Mouse (Mus musculus): ENCODE data around the gene Mtmr14. TPM values are rescaled to one million over a fixed set of nuclear protein-coding genes. Genes with fewer than 3 reads are reported as not detected.

The Mtmr14 gene
- polyA plus RNA-seq, 1 experiment from 2014 or later: 16.8 TPM

DNA sequence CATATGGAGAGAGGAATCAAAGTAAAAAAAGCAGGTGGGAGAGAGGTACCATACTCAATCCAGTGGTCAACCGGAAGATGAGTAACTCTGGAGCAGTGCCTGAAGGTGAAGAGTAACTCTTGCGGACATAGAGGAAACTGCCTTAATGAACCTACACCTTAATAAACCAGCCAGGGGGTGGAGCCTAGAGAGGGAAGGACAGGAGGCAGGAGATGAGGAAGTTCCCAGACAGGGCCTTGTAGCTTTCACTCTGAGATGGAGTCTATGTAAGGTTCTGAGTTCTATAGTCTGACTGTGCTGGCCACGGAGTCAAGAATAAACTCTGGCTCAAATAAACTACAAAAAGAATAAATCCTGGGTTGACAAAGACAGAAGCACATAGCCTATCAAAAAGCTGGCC is 47.3 kb downstream of the Mtmr14 start:
- WGBS (ENCODE audit: insufficient replicate concordance): 47% methylated on average over 3 of the region's 3 CpGs
- peaks cover 30% of the 10 kb centered on the region for H3K27me3 ChIP-seq (ENCODE audit: control insufficient read depth, insufficient read depth, low read depth, low read length)
- ATAC-seq (ENCODE audit: low read depth): no peak

DNA sequence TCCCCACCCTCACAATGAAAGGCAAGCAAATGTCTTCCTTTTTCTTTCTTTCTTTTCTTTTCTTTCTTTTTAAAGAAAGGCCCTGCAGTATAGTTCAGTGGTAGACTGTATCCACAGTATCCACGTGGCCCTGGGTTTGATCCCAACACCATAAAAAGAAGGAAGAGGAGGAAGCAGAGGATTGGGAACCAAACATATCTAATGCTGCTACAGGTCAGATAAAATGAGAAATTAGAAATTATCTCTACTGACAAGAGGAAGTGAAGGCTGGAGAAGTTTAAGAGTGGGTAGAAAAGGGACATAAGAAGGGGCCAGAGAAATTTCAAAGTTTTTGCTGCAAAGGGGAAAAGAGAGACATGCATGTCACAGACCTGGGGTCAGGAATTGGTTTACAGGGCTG is 48.7 kb downstream of the Mtmr14 start:
- 35% methylated on average over 1 of the region's 1 CpGs for WGBS (ENCODE audit: insufficient replicate concordance)
- H3K9me3 ChIP-seq (replicated peaks; ENCODE audit: control insufficient read depth, low read length): no peaks in the 10 kb centered on the region
- peaks cover 30% of the 10 kb centered on the region for H3K27me3 ChIP-seq (ENCODE audit: control insufficient read depth, insufficient read depth, low read depth, low read length)
- H3K36me3 ChIP-seq (ENCODE audit: control insufficient read depth, insufficient read depth): no peaks in the 10 kb centered on the region
- H3K27ac ChIP-seq (ENCODE audit: low read length): no peak overlapping the region
- H3K4me2 ChIP-seq (ENCODE audit: low read depth, low read length): no peak overlapping the region
- H3K4me1 ChIP-seq (ENCODE audit: control insufficient read depth, low read depth, low read length): no peaks in the 10 kb centered on the region
- H3K9ac ChIP-seq (ENCODE audit: low read depth, low read length): no peak overlapping the region
- H3K4me3 ChIP-seq (ENCODE audit: low read depth, low read length): no peak overlapping the region
- no peak for ATAC-seq (ENCODE audit: low read depth)

More for the DNA sequence above, 47.3 kb downstream of the Mtmr14 start:
- H3K4me1 ChIP-seq (ENCODE audit: control insufficient read depth, low read depth, low read length): no peaks in the 10 kb centered on the region
- no peak overlapping the region for H3K9ac ChIP-seq (ENCODE audit: low read depth, low read length)
- no peak overlapping the region for H3K4me3 ChIP-seq (ENCODE audit: low read depth, low read length)
- H3K9me3 ChIP-seq (replicated peaks; ENCODE audit: control insufficient read depth, low read length): no peaks in the 10 kb centered on the region
- no peaks in the 10 kb centered on the region for H3K36me3 ChIP-seq (ENCODE audit: control insufficient read depth, insufficient read depth)
- no peak overlapping the region for H3K27ac ChIP-seq (ENCODE audit: low read length)
- no peak overlapping the region for H3K4me2 ChIP-seq (ENCODE audit: low read depth, low read length)

DNA sequence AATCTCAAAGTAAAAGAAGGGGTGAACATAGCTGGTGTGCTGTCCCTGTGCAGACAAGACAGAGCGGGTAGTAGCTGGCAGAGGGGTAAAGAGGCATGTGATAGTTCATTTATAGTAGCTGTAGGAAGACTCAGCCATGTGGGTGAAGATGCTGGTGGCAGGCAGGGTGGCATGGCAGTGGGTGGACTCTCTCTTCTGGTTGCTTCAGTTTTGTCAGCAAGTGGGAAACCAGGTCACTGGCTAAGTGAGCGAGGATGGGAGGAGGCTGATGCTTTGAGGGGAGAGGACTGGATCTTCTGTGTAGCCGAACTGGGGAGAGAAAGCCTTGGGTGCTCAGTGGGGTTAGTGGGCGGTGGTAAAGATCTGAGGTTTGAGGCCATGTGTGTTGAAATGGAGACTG is 49.6 kb downstream of the Mtmr14 start:
- H3K9me3 ChIP-seq (replicated peaks; ENCODE audit: control insufficient read depth, low read length): no peaks in the 10 kb centered on the region
- no peak overlapping the region for H3K27ac ChIP-seq (ENCODE audit: low read length)
- WGBS (ENCODE audit: insufficient replicate concordance): 38% methylated on average over 4 of the region's 4 CpGs
- H3K4me3 ChIP-seq (ENCODE audit: low read depth, low read length): no peak overlapping the region
- no peak overlapping the region for H3K4me2 ChIP-seq (ENCODE audit: low read depth, low read length)
- no peaks in the 10 kb centered on the region for H3K4me1 ChIP-seq (ENCODE audit: control insufficient read depth, low read depth, low read length)
- ATAC-seq (ENCODE audit: low read depth): no peak
- peaks cover 24% of the 10 kb centered on the region for H3K27me3 ChIP-seq (ENCODE audit: control insufficient read depth, insufficient read depth, low read depth, low read length)
- no peaks in the 10 kb centered on the region for H3K36me3 ChIP-seq (ENCODE audit: control insufficient read depth, insufficient read depth)
- H3K9ac ChIP-seq (ENCODE audit: low read depth, low read length): no peak overlapping the region

DNA sequence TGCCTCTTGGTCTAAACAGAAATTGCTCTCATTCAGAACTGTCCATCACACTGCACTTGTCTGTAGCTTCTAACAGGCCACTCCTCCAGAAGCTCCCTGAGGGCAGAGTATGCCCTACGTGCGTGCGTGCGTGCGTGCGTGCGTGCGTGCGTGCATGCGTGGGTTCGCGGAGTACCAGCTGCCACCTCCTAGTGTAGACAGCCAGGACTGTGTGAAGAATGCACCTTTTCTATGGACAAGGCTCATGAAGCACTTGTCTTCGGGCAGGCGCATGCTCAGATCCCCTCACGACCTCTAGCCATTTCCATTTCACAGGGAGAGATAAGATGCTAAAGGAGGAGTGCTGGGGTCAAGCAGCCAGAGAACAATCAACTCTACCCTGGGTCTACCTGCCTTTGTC is 51.7 kb downstream of the Mtmr14 start:
- Histone ChIP-seq H3K9me3 (replicated peaks; ENCODE audit: control insufficient read depth, low read length) (no peaks in the 10 kb centered on the region), H3K9ac (ENCODE audit: low read depth, low read length) (no peak overlapping the region), H3K4me2 (ENCODE audit: low read depth, low read length) (no peak overlapping the region), H3K36me3 (ENCODE audit: control insufficient read depth, insufficient read depth) (no peaks in the 10 kb centered on the region), H3K27ac (ENCODE audit: low read length) (no peak overlapping the region), H3K4me1 (ENCODE audit: control insufficient read depth, low read depth, low read length) (no peaks in the 10 kb centered on the region), H3K27me3 (ENCODE audit: control insufficient read depth, insufficient read depth, low read depth, low read length) (peaks cover 3% of the 10 kb centered on the region), H3K4me3 (ENCODE audit: low read depth, low read length) (no peak overlapping the region)
- WGBS (ENCODE audit: insufficient replicate concordance): 82% methylated on average over 15 of the region's 15 CpGs
- no peak for ATAC-seq (ENCODE audit: low read depth)

DNA sequence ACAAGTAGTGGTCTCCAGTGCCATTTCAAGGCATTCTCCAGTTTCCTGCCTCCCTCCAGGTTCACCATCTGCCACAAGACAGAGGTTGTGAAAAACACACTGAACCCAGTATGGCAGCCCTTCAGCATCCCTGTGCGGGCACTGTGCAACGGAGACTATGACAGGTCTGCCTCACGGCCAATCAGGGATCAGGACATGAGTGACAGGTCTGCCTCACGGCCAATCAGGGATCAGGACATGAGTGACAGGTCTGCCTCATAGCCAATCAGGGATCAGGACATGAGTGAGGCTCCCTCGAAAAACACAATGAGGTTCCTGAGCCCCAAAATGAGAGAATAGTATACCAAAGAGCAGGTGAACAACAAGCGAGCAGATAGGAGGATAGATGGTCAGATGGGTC is 52.7 kb downstream of the Mtmr14 start:
- no peak overlapping the region for H3K9ac ChIP-seq (ENCODE audit: low read depth, low read length)
- H3K4me2 ChIP-seq (ENCODE audit: low read depth, low read length): no peak overlapping the region
- H3K9me3 ChIP-seq (replicated peaks; ENCODE audit: control insufficient read depth, low read length): no peaks in the 10 kb centered on the region
- no peaks in the 10 kb centered on the region for H3K4me1 ChIP-seq (ENCODE audit: control insufficient read depth, low read depth, low read length)
- ATAC-seq (ENCODE audit: low read depth): no peak
- H3K4me3 ChIP-seq (ENCODE audit: low read depth, low read length): no peak overlapping the region
- 60% methylated on average over 6 of the region's 6 CpGs for WGBS (ENCODE audit: insufficient replicate concordance)
- no peaks in the 10 kb centered on the region for H3K36me3 ChIP-seq (ENCODE audit: control insufficient read depth, insufficient read depth)
- no peaks in the 10 kb centered on the region for H3K27me3 ChIP-seq (ENCODE audit: control insufficient read depth, insufficient read depth, low read depth, low read length)
- H3K27ac ChIP-seq (ENCODE audit: low read length): no peak overlapping the region

DNA sequence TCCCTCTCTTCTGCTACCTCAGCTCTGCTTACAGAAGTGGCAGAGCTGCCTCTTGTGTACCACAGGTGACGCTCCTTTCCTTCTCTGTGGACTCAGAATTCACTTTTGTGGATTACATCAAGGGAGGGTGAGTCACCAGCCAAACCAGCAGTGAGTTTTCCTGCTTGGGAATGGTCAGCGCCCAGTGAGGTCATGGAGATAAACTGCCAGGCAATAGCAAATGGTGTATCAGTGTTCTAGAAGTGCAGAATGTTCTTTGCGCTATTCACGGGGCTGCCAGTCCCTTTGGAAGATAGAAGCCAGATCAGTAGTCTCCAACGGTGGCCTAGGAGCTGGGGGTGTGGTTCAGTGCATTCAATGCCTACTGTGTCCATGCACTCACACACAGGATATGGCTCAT is 55.3 kb downstream of the Mtmr14 start:
- 51% methylated on average over 5 of the region's 5 CpGs for WGBS (ENCODE audit: insufficient replicate concordance)
- no peak for ATAC-seq (ENCODE audit: low read depth)
- H3K27me3 ChIP-seq (ENCODE audit: control insufficient read depth, insufficient read depth, low read depth, low read length): no peaks in the 10 kb centered on the region
- H3K4me3 ChIP-seq (ENCODE audit: low read depth, low read length): no peak overlapping the region
- no peak overlapping the region for H3K4me2 ChIP-seq (ENCODE audit: low read depth, low read length)
- no peaks in the 10 kb centered on the region for H3K36me3 ChIP-seq (ENCODE audit: control insufficient read depth, insufficient read depth)
- no peaks in the 10 kb centered on the region for H3K4me1 ChIP-seq (ENCODE audit: control insufficient read depth, low read depth, low read length)
- H3K9me3 ChIP-seq (replicated peaks; ENCODE audit: control insufficient read depth, low read length): no peaks in the 10 kb centered on the region
- no peak overlapping the region for H3K27ac ChIP-seq (ENCODE audit: low read length)
- H3K9ac ChIP-seq (ENCODE audit: low read depth, low read length): no peak overlapping the region

DNA sequence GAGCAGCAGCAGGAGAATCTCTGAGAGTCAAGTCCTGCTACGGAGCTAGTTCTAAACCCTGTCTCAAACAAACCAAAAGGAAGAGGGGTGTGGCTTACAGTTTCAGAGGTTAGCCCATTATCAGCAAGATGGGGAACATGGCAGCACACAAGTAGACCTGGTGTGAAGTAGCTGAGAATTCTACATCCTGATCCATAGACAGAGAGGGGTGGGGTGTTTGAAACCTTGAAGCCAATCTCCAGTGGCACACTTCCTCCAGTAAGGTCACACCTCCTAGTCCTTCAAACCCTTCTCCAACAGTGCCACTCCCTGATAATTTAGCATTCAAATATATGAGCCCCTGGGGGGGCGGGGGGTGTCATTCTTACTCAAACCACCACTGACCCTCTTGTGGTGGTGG is 58.4 kb downstream of the Mtmr14 start:
- WGBS (ENCODE audit: insufficient replicate concordance): 65% methylated on average over 2 of the region's 2 CpGs
- Histone ChIP-seq H3K27me3 (ENCODE audit: control insufficient read depth, insufficient read depth, low read depth, low read length) (no peaks in the 10 kb centered on the region), H3K4me2 (ENCODE audit: low read depth, low read length) (no peak overlapping the region), H3K4me1 (ENCODE audit: control insufficient read depth, low read depth, low read length) (no peaks in the 10 kb centered on the region), H3K9ac (ENCODE audit: low read depth, low read length) (no peak overlapping the region), H3K9me3 (replicated peaks; ENCODE audit: control insufficient read depth, low read length) (no peaks in the 10 kb centered on the region), H3K36me3 (ENCODE audit: control insufficient read depth, insufficient read depth) (no peaks in the 10 kb centered on the region), H3K4me3 (ENCODE audit: low read depth, low read length) (no peak overlapping the region), H3K27ac (ENCODE audit: low read length) (no peak overlapping the region)
- ATAC-seq (ENCODE audit: low read depth): no peak

DNA sequence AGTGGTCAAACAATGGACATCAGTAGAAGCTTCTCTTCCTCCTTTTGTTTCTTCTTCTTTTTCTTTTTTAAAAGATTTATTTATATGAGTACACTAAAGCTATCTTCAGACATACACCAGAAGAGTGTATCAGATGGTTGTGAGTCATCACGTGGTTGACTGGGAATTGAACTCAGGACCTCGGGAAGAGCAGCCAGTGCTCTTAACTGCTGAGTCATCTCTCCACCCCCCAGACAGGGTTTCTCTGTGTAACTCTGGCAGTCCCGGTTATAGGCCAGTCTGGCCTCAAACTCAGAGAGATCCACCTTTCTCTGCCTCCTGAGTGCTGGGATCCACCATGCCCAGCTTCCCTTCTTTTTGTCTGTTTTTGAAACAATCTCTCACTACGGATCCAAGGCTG is 59.0 kb downstream of the Mtmr14 start:
- Histone ChIP-seq H3K9ac (ENCODE audit: low read depth, low read length) (no peak overlapping the region), H3K27me3 (ENCODE audit: control insufficient read depth, insufficient read depth, low read depth, low read length) (no peaks in the 10 kb centered on the region), H3K36me3 (ENCODE audit: control insufficient read depth, insufficient read depth) (no peaks in the 10 kb centered on the region), H3K4me2 (ENCODE audit: low read depth, low read length) (no peak overlapping the region), H3K4me3 (ENCODE audit: low read depth, low read length) (no peak overlapping the region), H3K27ac (ENCODE audit: low read length) (no peak overlapping the region), H3K4me1 (ENCODE audit: control insufficient read depth, low read depth, low read length) (no peaks in the 10 kb centered on the region), H3K9me3 (replicated peaks; ENCODE audit: control insufficient read depth, low read length) (no peaks in the 10 kb centered on the region)
- WGBS (ENCODE audit: insufficient replicate concordance): 33% methylated on average over 4 of the region's 4 CpGs
- ATAC-seq (ENCODE audit: low read depth): no peak

DNA sequence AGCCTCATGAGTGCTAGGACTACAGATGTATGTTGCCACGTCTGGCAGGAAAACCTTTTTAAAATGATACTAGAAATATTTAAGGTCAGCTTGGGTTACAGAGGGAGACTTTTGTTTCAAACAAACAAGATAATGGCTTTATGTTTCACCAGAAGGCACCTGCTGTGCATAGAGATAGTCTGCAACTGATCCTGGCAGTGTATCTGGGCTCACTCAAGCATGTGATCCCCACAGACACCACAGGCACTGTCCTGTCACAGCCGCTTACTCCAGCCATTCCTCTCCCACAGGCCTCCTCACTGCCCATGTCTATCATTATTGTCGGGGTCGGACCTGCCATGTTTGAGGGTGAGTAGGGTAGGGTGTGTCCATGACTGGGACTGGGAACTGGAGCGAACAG is 63.7 kb downstream of the Mtmr14 start:
- no peak for ATAC-seq (ENCODE audit: low read depth)
- no peaks in the 10 kb centered on the region for H3K36me3 ChIP-seq (ENCODE audit: control insufficient read depth, insufficient read depth)
- H3K27me3 ChIP-seq (ENCODE audit: control insufficient read depth, insufficient read depth, low read depth, low read length): no peaks in the 10 kb centered on the region
- H3K9me3 ChIP-seq (replicated peaks; ENCODE audit: control insufficient read depth, low read length): no peaks in the 10 kb centered on the region
- H3K9ac ChIP-seq (ENCODE audit: low read depth, low read length): no peak overlapping the region
- H3K27ac ChIP-seq (ENCODE audit: low read length): no peak overlapping the region
- H3K4me1 ChIP-seq (ENCODE audit: control insufficient read depth, low read depth, low read length): peaks cover 7% of the 10 kb centered on the region
- WGBS (ENCODE audit: insufficient replicate concordance): 58% methylated on average over 5 of the region's 5 CpGs
- no peak overlapping the region for H3K4me3 ChIP-seq (ENCODE audit: low read depth, low read length)
- H3K4me2 ChIP-seq (ENCODE audit: low read depth, low read length): no peak overlapping the region

DNA sequence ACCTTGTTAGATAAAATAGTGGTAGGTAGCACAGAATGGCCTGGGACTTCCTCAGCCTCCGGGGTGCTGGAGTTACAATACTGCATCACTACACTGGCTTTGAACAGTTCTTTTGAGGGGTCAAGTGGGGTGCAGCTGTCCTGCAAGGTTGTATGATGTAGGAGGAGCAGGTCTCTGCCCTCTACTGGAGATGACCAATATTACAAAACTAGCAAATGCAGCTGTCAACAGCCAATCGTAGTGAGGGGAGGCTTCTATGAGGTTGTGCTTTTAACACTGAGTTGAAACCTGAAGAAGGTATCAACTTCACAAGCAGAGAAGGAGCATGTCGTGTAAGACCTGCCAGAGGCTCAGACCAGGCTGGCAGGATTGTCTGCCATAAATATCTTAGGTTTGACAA is 64.6 kb downstream of the Mtmr14 start:
- Histone ChIP-seq H3K27ac (ENCODE audit: low read length) (no peak overlapping the region), H3K4me3 (ENCODE audit: low read depth, low read length) (no peak overlapping the region), H3K27me3 (ENCODE audit: control insufficient read depth, insufficient read depth, low read depth, low read length) (no peaks in the 10 kb centered on the region), H3K4me1 (ENCODE audit: control insufficient read depth, low read depth, low read length) (peaks cover 7% of the 10 kb centered on the region), H3K4me2 (ENCODE audit: low read depth, low read length) (no peak overlapping the region), H3K36me3 (ENCODE audit: control insufficient read depth, insufficient read depth) (no peaks in the 10 kb centered on the region), H3K9ac (ENCODE audit: low read depth, low read length) (no peak overlapping the region), H3K9me3 (replicated peaks; ENCODE audit: control insufficient read depth, low read length) (no peaks in the 10 kb centered on the region)
- 17% methylated on average over 3 of the region's 3 CpGs for WGBS (ENCODE audit: insufficient replicate concordance)
- no peak for ATAC-seq (ENCODE audit: low read depth)

Measured in liver, embryonic 16.5 days (tissue).